Mouse (Mus musculus) kidney, embryonic 14.5 days (tissue): Measurements from ENCODE around the gene Afap1. TPM values are rescaled to one million over a fixed set of nuclear protein-coding genes. Genes with fewer than 3 reads are reported as not detected.

Source experiments
- ATAC-seq: fragments of 200-750 bp; cut with Nextera tagmentation; 2 replicates; pipeline ENCODE4 v1.8.0; 2017; ENCODE audit warnings: moderate number of reproducible peaks, mild to moderate bottlenecking, moderate TSS enrichment, moderate library complexity; ENCODE audit not compliant: low FRiP score, low TSS enrichment
- H3K27ac ChIP-seq: fragments of 300-500 bp; sonication (generic); 2 replicates; pipeline ENCODE4 v1.5.1; 2014; ENCODE audit warnings: low read depth, mild to moderate bottlenecking, low read length, moderate library complexity, mixed read lengths
- H3K27me3 ChIP-seq: fragments of 300-500 bp; sonication (generic); 2 replicates; pipeline ENCODE4 v1.6.1; 2014; ENCODE audit warnings: mild to moderate bottlenecking, low read length; ENCODE audit not compliant: control insufficient read depth, insufficient read depth
- H3K36me3 ChIP-seq: fragments of 300-500 bp; sonication (generic); 2 replicates; pipeline ENCODE4 v1.6.1; 2014; ENCODE audit warnings: low read length, mixed read lengths; ENCODE audit not compliant: control insufficient read depth, insufficient read depth
- H3K4me1 ChIP-seq: fragments of 300-500 bp; sonication (generic); 2 replicates; pipeline ENCODE4 v1.6.1; 2014; ENCODE audit warnings: low read length, mixed read lengths; ENCODE audit not compliant: control insufficient read depth, insufficient read depth
- H3K4me2 ChIP-seq: fragments of 300-500 bp; sonication (generic); replicated peaks from 2 replicates; pipeline ENCODE4 v1.6.1; 2014; ENCODE audit warnings: low read depth, mild to moderate bottlenecking, low read length
- H3K4me3 ChIP-seq: fragments of 300-500 bp; sonication (generic); 2 replicates; pipeline ENCODE4 v1.5.1; 2014; ENCODE audit warnings: mild to moderate bottlenecking, low read length
- H3K9ac ChIP-seq: fragments of 300-500 bp; sonication (generic); 2 replicates; pipeline ENCODE4 v1.6.1; 2014; ENCODE audit warnings: low read depth, mild to moderate bottlenecking, low read length, moderate library complexity
- H3K9me3 ChIP-seq: fragments of 300-500 bp; sonication (generic); 2 replicates; pipeline ENCODE4 v1.6.1; 2016; ENCODE audit warnings: low read length; ENCODE audit not compliant: control insufficient read depth
- WGBS: fragments of 180-500 bp; shearing (Covaris S2); extraction: QIAGEN DNeasy Blood & Tissue Kit; methylation state at CpG from one replicate; pipeline ENCODE4 v1.1.7; 2014; 5-methylcytosine and 5-hydroxymethylcytosine counted together
- polyA plus RNA-seq: library from polyadenylated mRNA; unstranded; fragments of >200 nt; fragmentation: Nextera tagmentation; extraction: Ambion mirVana; gene quantifications from 2 replicates; pipeline ENCODE4 v1.2.1, GENCODE M21; 2014

The Afap1 gene
- polyA plus RNA-seq, 1 experiment from 2014 or later = 23.6 TPM

- Histone ChIP-seq H3K27ac (no peak overlapping the region), H3K36me3 (no peaks in the 10 kb centered on the region), H3K4me3 (no peak overlapping the region), H3K27me3 (no peaks in the 10 kb centered on the region), H3K4me1 (no peaks in the 10 kb centered on the region), H3K9me3 (no peaks in the 10 kb centered on the region), H3K4me2 (no peak overlapping the region), H3K9ac (no peak overlapping the region)
- 79% methylated on average over 4 of the region's 4 CpGs for WGBS
- ATAC-seq = no peak
Measured at GRCm38 (mm10) chr5:36009405-36009804, 116.3 kb downstream of the Afap1 start.

GRCm38 (mm10) chr5:36018366-36018765 lies 125.2 kb downstream of the Afap1 start:
- Histone ChIP-seq H3K9me3 (no peaks in the 10 kb centered on the region), H3K36me3 (no peaks in the 10 kb centered on the region), H3K4me1 (no peaks in the 10 kb centered on the region), H3K27me3 (no peaks in the 10 kb centered on the region), H3K27ac (no peak overlapping the region), H3K4me2 (no peak overlapping the region), H3K4me3 (no peak overlapping the region), H3K9ac (no peak overlapping the region)
- no peak for ATAC-seq
- WGBS = 91% methylated on average over 3 of the region's 3 CpGs

GRCm38 (mm10) chr5:36021091-36021490 lies 128.0 kb downstream of the Afap1 start:
- no peak overlapping the region for H3K4me3 ChIP-seq
- no peak overlapping the region for H3K27ac ChIP-seq
- 90% methylated on average over 3 of the region's 3 CpGs for WGBS
- no peak overlapping the region for H3K4me2 ChIP-seq
- no peaks in the 10 kb centered on the region for H3K27me3 ChIP-seq
- H3K36me3 ChIP-seq = no peaks in the 10 kb centered on the region
- H3K9ac ChIP-seq = no peak overlapping the region
- ATAC-seq = no peak
- H3K9me3 ChIP-seq = no peaks in the 10 kb centered on the region
- H3K4me1 ChIP-seq = no peaks in the 10 kb centered on the region

- no peaks in the 10 kb centered on the region for H3K9me3 ChIP-seq
- H3K27ac ChIP-seq = no peak overlapping the region
- no peak for ATAC-seq
- H3K36me3 ChIP-seq = no peaks in the 10 kb centered on the region
- 93% methylated on average over 1 of the region's 1 CpGs for WGBS
- no peak overlapping the region for H3K4me3 ChIP-seq
- H3K9ac ChIP-seq = no peak overlapping the region
- no peaks in the 10 kb centered on the region for H3K4me1 ChIP-seq
- H3K27me3 ChIP-seq = no peaks in the 10 kb centered on the region
- H3K4me2 ChIP-seq = no peak overlapping the region
Measured at GRCm38 (mm10) chr5:36022361-36022760, 129.2 kb downstream of the Afap1 start.

GRCm38 (mm10) chr5:36024003-36024685 lies 131.0 kb downstream of the Afap1 start:
- Histone ChIP-seq H3K9me3 (no peaks in the 10 kb centered on the region), H3K4me2 (no peak overlapping the region), H3K27me3 (no peaks in the 10 kb centered on the region), H3K4me3 (no peak overlapping the region), H3K27ac (no peak overlapping the region), H3K9ac (no peak overlapping the region), H3K36me3 (no peaks in the 10 kb centered on the region), H3K4me1 (no peaks in the 10 kb centered on the region)
- ATAC-seq = no peak
- WGBS = 85% methylated on average over 9 of the region's 9 CpGs

- H3K27ac ChIP-seq = no peak overlapping the region
- no peak overlapping the region for H3K9ac ChIP-seq
- no peaks in the 10 kb centered on the region for H3K9me3 ChIP-seq
- H3K4me2 ChIP-seq = no peak overlapping the region
- ATAC-seq = no peak
- no peak overlapping the region for H3K4me3 ChIP-seq
- 88% methylated on average over 4 of the region's 4 CpGs for WGBS
- H3K27me3 ChIP-seq = no peaks in the 10 kb centered on the region
- no peaks in the 10 kb centered on the region for H3K36me3 ChIP-seq
- no peaks in the 10 kb centered on the region for H3K4me1 ChIP-seq
Measured at GRCm38 (mm10) chr5:36025076-36025475, 132.0 kb downstream of the Afap1 start.

- Histone ChIP-seq H3K9ac (no peak overlapping the region), H3K4me3 (no peak overlapping the region), H3K4me2 (no peak overlapping the region), H3K4me1 (no peaks in the 10 kb centered on the region), H3K9me3 (no peaks in the 10 kb centered on the region), H3K27ac (no peak overlapping the region), H3K36me3 (no peaks in the 10 kb centered on the region), H3K27me3 (no peaks in the 10 kb centered on the region)
- WGBS = 51% methylated on average over 8 of the region's 8 CpGs
- ATAC-seq = peak; percentile 57
Measured at GRCm38 (mm10) chr5:36033531-36034426, 140.7 kb downstream of the Afap1 start.

GRCm38 (mm10) chr5:36039596-36039995 lies 146.5 kb downstream of the Afap1 start:
- H3K4me1 ChIP-seq = no peaks in the 10 kb centered on the region
- H3K27ac ChIP-seq = no peak overlapping the region
- no peak overlapping the region for H3K9ac ChIP-seq
- no peak overlapping the region for H3K4me2 ChIP-seq
- no peaks in the 10 kb centered on the region for H3K36me3 ChIP-seq
- ATAC-seq = no peak
- H3K9me3 ChIP-seq = no peaks in the 10 kb centered on the region
- no peak overlapping the region for H3K4me3 ChIP-seq
- H3K27me3 ChIP-seq = no peaks in the 10 kb centered on the region
- 92% methylated on average over 5 of the region's 5 CpGs for WGBS
